Mouse (Mus musculus): ENCODE data around the gene Maneal.

Gene Maneal

GRCm38 (mm10) chr4:124860446-124860845 lies 1.5 kb downstream of the Maneal start:
- POLR2A ChIA-PET = interaction anchor here in 2 of 4 experiments (0.6 to 4.7 kb wide), 4 partner anchors 8 to 1309 kb away, joined by 3 to 49 read pairs (median 16); partner anchors contain the start of genes 1110065P20Rik (in 2 of the 2) and Yrdc (in 2 of the 2)

GRCm38 (mm10) chr4:124858370-124858769 lies 3.6 kb downstream of the Maneal start:
- ChIA-PET CTCF (interaction anchor here in 3 of 4 experiments (0.6 to 1.8 kb wide), 3 partner anchors 11 to 296 kb away, joined by 4 to 5 read pairs (median 4); no protein-coding TSS in a partner anchor), POLR2A (interaction anchor here in 2 of 4 experiments (1.0 to 1.7 kb wide), 5 partner anchors 23 to 143 kb away, joined by 3 to 6 read pairs (median 3); partner anchors contain the start of genes Mtf1 (in 1 of the 2) and Sf3a3 (in 1 of the 2))

More at GRCm38 (mm10) chr4:124860446-124860845, 1.5 kb downstream of the Maneal start:
- CTCF ChIA-PET = interaction anchor here (0.5 to 1.3 kb wide), 7 partner anchors 16 to 187 kb away, joined by 3 to 5 read pairs (median 4); partner anchors contain the start of gene Mtf1 (in 1 of the 4)

- CTCF ChIA-PET = interaction anchor here in 3 of 4 experiments (0.6 to 1.4 kb wide), 5 partner anchors 9 to 192 kb away, joined by 3 to 5 read pairs (median 3); partner anchors contain the start of gene Mtf1 (in 1 of the 3)
- POLR2A ChIA-PET = interaction anchor here in 2 of 4 experiments (0.8 to 3.5 kb wide), 14 partner anchors 9 to 147 kb away, joined by 3 to 17 read pairs (median 5); partner anchors contain the start of genes Mtf1 (in 2 of the 2) and 9930104L06Rik (in 1 of the 2)
Observed at GRCm38 (mm10) chr4:124856294-124856693, 5.7 kb downstream of the Maneal start.

GRCm38 (mm10) chr4:124850933-124851658 lies 10.9 kb downstream of the Maneal start, which contains the start of gene 1110065P20Rik:
TSS of gene 1110065P20Rik (minus strand) at chr4:124851196.
- ChIA-PET POLR2A (interaction anchor here (0.8 to 4.9 kb wide), 20 partner anchors 9 to 166 kb away, joined by 3 to 49 read pairs (median 4); partner anchors contain the start of genes Maneal (in 3 of the 4), Mtf1 (in 2 of the 4) and 9930104L06Rik (in 1 of the 4)), CTCF (interaction anchor here in 2 of 4 experiments (0.6 to 1.3 kb wide), 2 partner anchors 22 to 49 kb away, joined by 5 read pairs; partner anchors contain the start of gene Mtf1 (in 1 of the 2))

- CTCF ChIA-PET = interaction anchor here in 1 of 4 experiments (0.8 to 1.2 kb wide), 2 partner anchors 32 to 48 kb away, joined by 3 read pairs; partner anchors contain the start of gene Mtf1
- POLR2A ChIA-PET = interaction anchor here in 3 of 4 experiments (0.6 to 4.9 kb wide), 14 partner anchors 9 to 1689 kb away, joined by 3 to 49 read pairs (median 4); partner anchors contain the start of genes Maneal (in 2 of the 3), 9930104L06Rik (in 1 of the 3) and Mtf1 (in 1 of the 3)
Observed at GRCm38 (mm10) chr4:124850261-124850913, 11.6 kb downstream of the Maneal start, which contains the start of gene Yrdc. TSS of gene Yrdc (plus strand) at chr4:124850679.

GRCm38 (mm10) chr4:124849631-124850260 lies 12.2 kb downstream of the Maneal start:
- CTCF ChIA-PET = interaction anchor here in 1 of 4 experiments (0.8 to 1.2 kb wide), 2 partner anchors 32 to 48 kb away, joined by 3 read pairs; partner anchors contain the start of gene Mtf1

GRCm38 (mm10) chr4:124847573-124847972 lies 14.4 kb downstream of the Maneal start:
- CTCF ChIA-PET = interaction anchor here (0.5 to 3.3 kb wide), 50 partner anchors 8 to 1709 kb away, joined by 3 to 24 read pairs (median 4); partner anchors contain the start of genes Mtf1 (in 4 of the 4), Maneal (in 2 of the 4), Sf3a3 (in 2 of the 4) and Clspn (in 1 of the 4)
- POLR2A ChIA-PET = interaction anchor here (0.6 to 4.3 kb wide), 25 partner anchors 8 to 154 kb away, joined by 3 to 32 read pairs (median 4); partner anchors contain the start of genes Mtf1 (in 3 of the 4), Fhl3 (in 1 of the 4) and Utp11 (in 1 of the 4)

More at GRCm38 (mm10) chr4:124849631-124850260, 12.2 kb downstream of the Maneal start:
- POLR2A ChIA-PET = interaction anchor here in 3 of 4 experiments (0.6 to 4.9 kb wide), 7 partner anchors 8 to 1688 kb away, joined by 3 to 49 read pairs (median 3); partner anchors contain the start of genes Maneal (in 1 of the 3) and Mtf1 (in 1 of the 3)

- CTCF ChIA-PET = interaction anchor here (0.7 to 4.6 kb wide), 14 partner anchors 11 to 143 kb away, joined by 3 to 24 read pairs (median 4); partner anchors contain the start of genes Mtf1 (in 2 of the 4) and Fhl3 (in 1 of the 4)
- POLR2A ChIA-PET = interaction anchor here in 2 of 4 experiments (0.8 to 3.4 kb wide), 8 partner anchors 11 to 86 kb away, joined by 3 to 20 read pairs (median 6); partner anchors contain the start of gene Mtf1 (in 2 of the 2)
Observed at GRCm38 (mm10) chr4:124843493-124843892, 18.5 kb downstream of the Maneal start.

GRCm38 (mm10) chr4:124840998-124841397 lies 21.0 kb downstream of the Maneal start:
- POLR2A ChIA-PET = interaction anchor here in 2 of 4 experiments (0.5 to 3.4 kb wide), 7 partner anchors 9 to 1125 kb away, joined by 3 to 20 read pairs (median 5); partner anchors contain the start of gene Mtf1 (in 1 of the 2)

GRCm38 (mm10) chr4:124838035-124838700 lies 23.8 kb downstream of the Maneal start:
- POLR2A ChIA-PET = interaction anchor here in 2 of 4 experiments (1.1 to 1.2 kb wide), 3 partner anchors 8 to 36 kb away, joined by 3 to 4 read pairs (median 3); partner anchors contain the start of gene Mtf1 (in 1 of the 2)
- CTCF ChIA-PET = interaction anchor here in 1 of 4 experiments (1.3 kb wide), 1 partner anchor 10 kb away, joined by 6 read pairs; no protein-coding TSS in a partner anchor

More at GRCm38 (mm10) chr4:124840998-124841397, 21.0 kb downstream of the Maneal start:
- CTCF ChIA-PET = interaction anchor here in 3 of 4 experiments (0.6 to 1.9 kb wide), 10 partner anchors 8 to 126 kb away, joined by 3 to 13 read pairs (median 5); partner anchors contain the start of gene Mtf1 (in 1 of the 3)

GRCm38 (mm10) chr4:124832796-124833195 lies 29.2 kb downstream of the Maneal start:
- CTCF ChIA-PET = interaction anchor here (0.6 to 3.0 kb wide), 17 partner anchors 8 to 1618 kb away, joined by 3 to 17 read pairs (median 4); partner anchors contain the start of gene Mtf1 (in 2 of the 4)

GRCm38 (mm10) chr4:124829671-124830070 lies 32.3 kb downstream of the Maneal start:
- ChIA-PET POLR2A (interaction anchor here in 2 of 4 experiments (0.7 to 3.4 kb wide), 8 partner anchors 8 to 183 kb away, joined by 3 to 17 read pairs (median 4); partner anchors contain the start of genes Maneal (in 1 of the 2) and Mtf1 (in 1 of the 2)), CTCF (interaction anchor here in 1 of 4 experiments (1.5 kb wide), 1 partner anchor 15 kb away, joined by 4 read pairs; no protein-coding TSS in a partner anchor)

More at GRCm38 (mm10) chr4:124832796-124833195, 29.2 kb downstream of the Maneal start:
- POLR2A ChIA-PET = interaction anchor here (0.6 to 3.4 kb wide), 34 partner anchors 9 to 1427 kb away, joined by 3 to 24 read pairs (median 4); partner anchors contain the start of genes 1110065P20Rik (in 1 of the 4), Fhl3 (in 1 of the 4), Mtf1 (in 1 of the 4) and Pou3f1 (in 1 of the 4)

- CTCF ChIA-PET = interaction anchor here in 3 of 4 experiments (0.9 to 1.8 kb wide), 5 partner anchors 16 to 111 kb away, joined by 3 to 8 read pairs (median 4); no protein-coding TSS in a partner anchor
- POLR2A ChIA-PET = interaction anchor here (0.6 to 2.1 kb wide), 18 partner anchors 9 to 168 kb away, joined by 3 to 14 read pairs (median 4); partner anchors contain the start of gene Mtf1 (in 2 of the 4)
Observed at GRCm38 (mm10) chr4:124825371-124825965, 36.5 kb downstream of the Maneal start.

- CTCF ChIA-PET = interaction anchor here in 3 of 4 experiments (0.9 to 1.8 kb wide), 5 partner anchors 16 to 111 kb away, joined by 3 to 8 read pairs (median 4); no protein-coding TSS in a partner anchor
- POLR2A ChIA-PET = interaction anchor here (0.6 to 3.4 kb wide), 21 partner anchors 7 to 168 kb away, joined by 3 to 24 read pairs (median 5); partner anchors contain the start of gene Mtf1 (in 2 of the 4)
Observed at GRCm38 (mm10) chr4:124824967-124825366, 37.0 kb downstream of the Maneal start.

Measured in embryonic stem cell, embryonic (primary cell).